8 mouse cellular contexts compared by ENCODE assay signal in genomic region chr6:97523118-97523517, GRCm38 (mm10).
DNase-seq lines count a peak whose midpoint lies in the region; ATAC-seq lines count a peak whose summit lies in the region.

No protein-coding gene starts in this region.

- peak; percentile 70 for DNase-seq in Muller cell, postnatal 12 days (ENCODE audit: inconsistent ontology term)
- DNase-seq in cerebellum, adult 8-10 months: peak; percentile 68
- peak; percentile 47 to 79 for DNase-seq in frontal cortex, postnatal 14 days (ENCODE audit: low spot score in 2 of 2)
- peak; percentile 84 to 89 for DNase-seq in layer of hippocampus, postnatal 10 days (ENCODE audit: low spot score in 2 of 2)
- peak; percentile 76 to 86 for DNase-seq in lung, postnatal 4 days
- peak; percentile 69 for DNase-seq in right cerebral cortex, adult 18-20 months
- DNase-seq in urinary bladder, adult 18-20 months (ENCODE audit: low spot score in 2 of 2): peak; percentile 63 to 75

- no peak overlapping the region for H3K9ac ChIP-seq in hindbrain, embryonic 13.5 days

- no peak overlapping the region for H3K27ac ChIP-seq in hindbrain, embryonic 13.5 days

- H3K36me3 ChIP-seq in hindbrain, embryonic 13.5 days: no peaks in the 10 kb centered on the region

- H3K4me2 ChIP-seq in hindbrain, embryonic 13.5 days: peak overlapping the region; percentile 27; the same call in 1 of the 2 replicates

- no peaks in the 10 kb centered on the region for H3K27me3 ChIP-seq in hindbrain, embryonic 13.5 days

- no peak overlapping the region for H3K4me3 ChIP-seq in hindbrain, embryonic 13.5 days

- H3K4me1 ChIP-seq in hindbrain, embryonic 13.5 days (replicated peaks): peaks cover 41% of the 10 kb centered on the region

- 2% methylated on average over 11 of the region's 11 CpGs for WGBS in hindbrain, embryonic 13.5 days

- peak; percentile 38; the same call in 1 of the 2 replicates for ATAC-seq in hindbrain, embryonic 13.5 days (ENCODE audit: low FRiP score)

- no peaks in the 10 kb centered on the region for H3K9me3 ChIP-seq in hindbrain, embryonic 13.5 days
